Mouse (Mus musculus): ENCODE data around the gene Yju2.

GRCm38 (mm10) chr17:56015293-56015692 lies 56.4 kb downstream of the Yju2 start:
- TF ChIP-seq POLR2A (IDR thresholded peaks at IDR 0.05; ENCODE audit: insufficient read depth, low read depth, low read length) = no peak
- TF ChIP-seq CTCF (IDR thresholded peaks at IDR 0.05; ENCODE audit: insufficient read depth, low read depth, low read length) = no peak
